Mouse (Mus musculus) MEL (cell line): ENCODE measurements around the gene Nr2c1. TPM values are rescaled to one million over a fixed set of nuclear protein-coding genes. Genes with fewer than 3 reads are reported as not detected.

Experiments used
- DNase-seq: peaks from one replicate; pipeline ENCODE4 v3.0.0; 2011; ENCODE audit warnings: low read depth, low spot score
- H3K27ac ChIP-seq: 2 replicates; pipeline ENCODE4 v1.5.1; 2012; ENCODE audit warnings: low read depth, mild to moderate bottlenecking, control low read depth, low read length, moderate library complexity; ENCODE audit not compliant: control insufficient read depth
- H3K27me3 ChIP-seq, 2 experiments: fragments of 150-350 bp in 1 of 2; sonication (generic) in 1 of 2; 2 replicates each; pipeline ENCODE4 v1.6.1; 2012; ENCODE audit warnings: low read length in 2 of 2, mild to moderate bottlenecking in 2 of 2, improper control_type of control experiment in 1 of 2, moderate library complexity in 1 of 2; ENCODE audit not compliant: insufficient read depth in 2 of 2, control insufficient read depth in 1 of 2
- H3K36me3 ChIP-seq, 2 experiments: 2 replicates each; pipeline ENCODE4 v1.6.1; 2012 to 2014; ENCODE audit warnings: low read length in 2 of 2, improper control_type of control experiment in 1 of 2, inconsistent platforms in 1 of 2, mild to moderate bottlenecking in 1 of 2; ENCODE audit not compliant: insufficient read depth in 2 of 2, control insufficient read depth in 1 of 2
- H3K4me1 ChIP-seq, 2 experiments: fragments of 150-350 bp in 1 of 2; sonication (generic) in 1 of 2; 2 replicates each; pipeline ENCODE4 v1.6.1; 2012; ENCODE audit warnings: low read length in 2 of 2, improper control_type of control experiment in 1 of 2, mild to moderate bottlenecking in 1 of 2; ENCODE audit not compliant: insufficient read depth in 2 of 2, control insufficient read depth in 1 of 2
- H3K4me3 ChIP-seq, 2 experiments: fragments of 150-350 bp in 1 of 2; sonication (generic) in 1 of 2; 2 replicates each; pipeline ENCODE4 v1.5.1; 2012; ENCODE audit warnings: low read depth in 2 of 2, low read length in 2 of 2, mild to moderate bottlenecking in 2 of 2, moderate library complexity in 2 of 2, control low read depth in 1 of 2, improper control_type of control experiment in 1 of 2; ENCODE audit not compliant: control insufficient read depth in 1 of 2, insufficient read depth in 1 of 2
- H3K79me2 ChIP-seq: 2 replicates; pipeline ENCODE4 v1.6.1; 2012; ENCODE audit warnings: mild to moderate bottlenecking, low read length, moderate library complexity; ENCODE audit not compliant: control insufficient read depth, poor library complexity, insufficient read depth
- H3K9ac ChIP-seq: 2 replicates; pipeline ENCODE4 v1.6.1; 2012; ENCODE audit warnings: low read depth, mild to moderate bottlenecking, control low read depth, low read length, moderate library complexity; ENCODE audit not compliant: control insufficient read depth, poor library complexity, severe bottlenecking
- H3K9me3 ChIP-seq: fragments of 150-350 bp; sonication (generic); replicated peaks from 2 replicates; pipeline ENCODE4 v1.6.1; 2012; ENCODE audit warnings: mild to moderate bottlenecking, low read length, improper control_type of control experiment, moderate library complexity; ENCODE audit not compliant: insufficient read depth
- BHLHE40 ChIP-seq: IDR thresholded peaks from 2 replicates; pipeline ENCODE4 v1.6.1; 2012; ENCODE audit warnings: low read depth, mild to moderate bottlenecking, inconsistent platforms, low read length, improper control_type of control experiment, borderline replicate concordance
- CHD1 ChIP-seq: IDR thresholded peaks from 2 replicates; pipeline ENCODE4 v1.6.1; 2012; ENCODE audit warnings: low read depth, mild to moderate bottlenecking, inconsistent platforms, low read length, improper control_type of control experiment
- CHD2 ChIP-seq: IDR thresholded peaks from 2 replicates; pipeline ENCODE4 v1.6.1; 2011; ENCODE audit warnings: low read length, improper control_type of control experiment
- CTCF ChIP-seq, 3 experiments: IDR thresholded peaks in 2 of 3; conservative IDR thresholded peaks in 1 of 3; 2 replicates each; pipeline ENCODE4 v1.5.1; 2011 to 2012; ENCODE audit warnings: low read length in 3 of 3, low read depth in 2 of 3, mild to moderate bottlenecking in 2 of 3, improper control_type of control experiment in 1 of 3, inconsistent platforms in 1 of 3, mixed read lengths in 1 of 3, moderate library complexity in 1 of 3; ENCODE audit not compliant: control insufficient read depth in 1 of 3, insufficient read depth in 1 of 3, poor library complexity in 1 of 3, severe bottlenecking in 1 of 3
- E2F4 ChIP-seq: IDR thresholded peaks from 2 replicates; pipeline ENCODE4 v1.6.1; 2011; ENCODE audit warnings: low read depth, low read length, improper control_type of control experiment, borderline replicate concordance
- ELF1 ChIP-seq: IDR thresholded peaks from 2 replicates; pipeline ENCODE4 v1.6.1; 2014; ENCODE audit warnings: low read depth, mild to moderate bottlenecking, inconsistent platforms, low read length, improper control_type of control experiment, moderate library complexity
- EP300 ChIP-seq, 2 experiments: IDR thresholded peaks; 2 replicates each; pipeline ENCODE4 v1.6.1; 2011; ENCODE audit warnings: improper control_type of control experiment in 2 of 2, low read length in 2 of 2, low read depth in 1 of 2, mild to moderate bottlenecking in 1 of 2
- GABPA ChIP-seq: IDR thresholded peaks from 2 replicates; pipeline ENCODE4 v1.6.1; 2012; ENCODE audit warnings: low read depth, mild to moderate bottlenecking, inconsistent platforms, low read length, improper control_type of control experiment, moderate library complexity
- GATA1 ChIP-seq: IDR thresholded peaks from 2 replicates; pipeline ENCODE4 v1.6.1; 2011; ENCODE audit warnings: low read depth, low read length, improper control_type of control experiment
- HCFC1 ChIP-seq: IDR thresholded peaks from 2 replicates; pipeline ENCODE4 v1.6.1; 2012; ENCODE audit warnings: low read depth, mild to moderate bottlenecking, inconsistent platforms, low read length, improper control_type of control experiment, moderate library complexity
- JUND ChIP-seq: IDR thresholded peaks from 2 replicates; pipeline ENCODE4 v1.6.1; 2011; ENCODE audit warnings: low read depth, mild to moderate bottlenecking, improper control_type of control experiment, low read length
- KAT2A ChIP-seq: conservative IDR thresholded peaks from 2 replicates; pipeline ENCODE4 v1.6.1; 2012; ENCODE audit warnings: low read depth, low read length, improper control_type of control experiment, inconsistent platforms
- MAFK ChIP-seq: IDR thresholded peaks from 2 replicates; pipeline ENCODE4 v1.6.1; 2011; ENCODE audit warnings: low read depth, mild to moderate bottlenecking, low read length, improper control_type of control experiment, borderline replicate concordance
- MAX ChIP-seq: IDR thresholded peaks from 2 replicates; pipeline ENCODE4 v1.6.1; 2011; ENCODE audit warnings: low read length, improper control_type of control experiment
- MAZ ChIP-seq: IDR thresholded peaks from 2 replicates; pipeline ENCODE4 v1.6.1; 2012; ENCODE audit warnings: low read depth, mild to moderate bottlenecking, inconsistent platforms, low read length, improper control_type of control experiment
- MEF2A ChIP-seq: IDR thresholded peaks from 2 replicates; pipeline ENCODE4 v1.6.1; 2014; ENCODE audit warnings: low read depth, mild to moderate bottlenecking, inconsistent platforms, low read length, improper control_type of control experiment; ENCODE audit not compliant: poor library complexity, insufficient replicate concordance, severe bottlenecking; ENCODE audit errors: extremely low read depth
- NELFE ChIP-seq: IDR thresholded peaks from 2 replicates; pipeline ENCODE4 v1.6.1; 2011; ENCODE audit warnings: low read depth, low read length, improper control_type of control experiment
- POLR2A ChIP-seq, 2 experiments: IDR thresholded peaks; 2 replicates each; pipeline ENCODE4 v1.6.1; 2011 to 2012; ENCODE audit warnings: low read length in 2 of 2, mild to moderate bottlenecking in 2 of 2, control low read depth in 1 of 2, improper control_type of control experiment in 1 of 2, low read depth in 1 of 2, moderate library complexity in 1 of 2; ENCODE audit not compliant: control insufficient read depth in 1 of 2, insufficient read depth in 1 of 2, poor library complexity in 1 of 2
- POLR2AphosphoS2 ChIP-seq: IDR thresholded peaks from 2 replicates; pipeline ENCODE4 v1.6.1; 2011; ENCODE audit warnings: low read length, improper control_type of control experiment
- POLR2AphosphoS5 ChIP-seq: IDR thresholded peaks from 2 replicates; pipeline ENCODE4 v1.6.1; 2012; ENCODE audit warnings: low read depth, borderline replicate concordance, mild to moderate bottlenecking, inconsistent platforms, low read length, moderate library complexity, mixed read lengths
- RAD21 ChIP-seq: IDR thresholded peaks from 2 replicates; pipeline ENCODE4 v1.6.1; 2011; ENCODE audit warnings: mild to moderate bottlenecking, low read depth, low read length, improper control_type of control experiment
- SIN3A ChIP-seq: IDR thresholded peaks from 2 replicates; pipeline ENCODE4 v1.6.1; 2012; ENCODE audit warnings: low read length, improper control_type of control experiment, inconsistent platforms
- SMC3 ChIP-seq: IDR thresholded peaks from 2 replicates; pipeline ENCODE4 v1.6.1; 2011; ENCODE audit warnings: low read depth, low read length, improper control_type of control experiment
- TAL1 ChIP-seq: IDR thresholded peaks from 2 replicates; pipeline ENCODE4 v1.6.1; 2012; ENCODE audit warnings: mild to moderate bottlenecking, inconsistent platforms, low read length, moderate library complexity, mixed read lengths
- TBP ChIP-seq: IDR thresholded peaks from 2 replicates; pipeline ENCODE4 v1.8.0; 2011; ENCODE audit warnings: low read depth, low read length, improper control_type of control experiment
- TCF12 ChIP-seq: IDR thresholded peaks from 2 replicates; pipeline ENCODE4 v1.6.1; 2014; ENCODE audit warnings: low read depth, mild to moderate bottlenecking, inconsistent platforms, low read length, improper control_type of control experiment, moderate library complexity
- UBTF ChIP-seq: IDR thresholded peaks from 2 replicates; pipeline ENCODE4 v1.6.1; 2012; ENCODE audit warnings: low read depth, mild to moderate bottlenecking, inconsistent platforms, low read length, improper control_type of control experiment, moderate library complexity, borderline replicate concordance; ENCODE audit not compliant: insufficient read depth
- USF1 ChIP-seq: IDR thresholded peaks from 2 replicates; pipeline ENCODE4 v1.6.1; 2014; ENCODE audit warnings: low read depth, mild to moderate bottlenecking, inconsistent platforms, low read length, improper control_type of control experiment, moderate library complexity
- USF2 ChIP-seq, 2 experiments: IDR thresholded peaks; 2 replicates each; pipeline ENCODE4 v1.6.1; 2011 to 2012; ENCODE audit warnings: improper control_type of control experiment in 2 of 2, low read length in 2 of 2, borderline replicate concordance in 1 of 2, inconsistent platforms in 1 of 2, low read depth in 1 of 2, mild to moderate bottlenecking in 1 of 2; ENCODE audit not compliant: insufficient read depth in 1 of 2
- ZC3H11A ChIP-seq: IDR thresholded peaks from 2 replicates; pipeline ENCODE4 v1.6.1; 2012; ENCODE audit warnings: low read depth, mild to moderate bottlenecking, inconsistent platforms, low read length, improper control_type of control experiment
- ZMIZ1 ChIP-seq: IDR thresholded peaks from 2 replicates; pipeline ENCODE4 v1.6.1; 2012; ENCODE audit warnings: low read depth, mild to moderate bottlenecking, inconsistent platforms, low read length, improper control_type of control experiment, moderate library complexity
- ZNF384 ChIP-seq: IDR thresholded peaks from 2 replicates; pipeline ENCODE4 v1.6.1; 2012; ENCODE audit warnings: low read depth, mild to moderate bottlenecking, inconsistent platforms, low read length, improper control_type of control experiment
- polyA plus RNA-seq, 2 experiments: library from polyadenylated mRNA; stranded (reverse) in 1 of 2; unstranded in 1 of 2; fragments of >175 nt in 1 of 2; fragments of >200 nt in 1 of 2; gene quantifications; 2 replicates each; pipeline versions ENCODE4 v1.2.1 to v1.2.4; 2012; ENCODE audit warnings: low replicate concordance in 2 of 2, low read depth in 1 of 2; ENCODE audit not compliant: insufficient read length in 2 of 2, insufficient read depth in 1 of 2, missing spikeins in 1 of 2
- total RNA-seq: library from RNA; depleted of rRNA; stranded (reverse); fragments of 300-350 nt; gene quantifications from 2 replicates; pipeline ENCODE4 v1.2.3, GENCODE M21; 2012

Nr2c1 gene
- total and polyA plus RNA-seq, 3 experiments, result 3.3 to 5.7 TPM; not detected in 1

DNA sequence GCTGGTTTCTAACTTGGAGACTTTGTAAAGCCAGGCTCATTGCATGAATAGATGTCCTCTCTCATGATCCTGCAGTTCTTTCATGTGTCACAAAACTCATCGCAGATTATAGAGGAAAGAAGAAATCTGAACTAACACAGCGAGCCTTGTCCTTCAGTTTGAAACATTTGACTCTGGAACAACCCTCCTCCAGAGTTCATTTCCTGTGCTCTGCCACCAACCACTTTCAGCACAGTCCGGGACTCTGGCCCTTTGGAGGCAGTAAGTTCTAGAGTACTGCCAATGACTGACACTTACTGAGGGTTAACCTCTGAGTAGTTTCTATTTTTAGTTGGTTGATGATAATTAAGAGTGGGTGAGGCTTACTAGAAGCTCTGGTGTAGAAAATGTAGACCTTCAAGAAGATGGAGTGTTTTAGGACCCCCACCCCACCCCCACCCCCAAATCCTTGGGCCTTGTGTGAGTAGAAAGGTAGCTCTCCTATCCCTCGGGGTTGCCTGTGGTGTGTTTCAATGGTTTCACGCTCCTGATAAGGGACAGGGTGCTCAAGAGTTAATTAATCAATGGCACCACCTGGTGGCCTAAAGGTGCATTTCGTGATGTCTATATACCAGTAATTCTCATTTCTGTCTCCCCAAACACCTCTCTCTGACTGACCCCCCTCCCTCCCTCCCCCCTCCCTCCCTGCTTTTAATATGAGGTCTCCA, 31.8 kb upstream of the Nr2c1 start:
- Histone ChIP-seq H3K27ac (no peak overlapping the region), H3K4me3 (no peak overlapping the region), H3K4me1 (peaks cover 4 to 13% of the 10 kb centered on the region in 2 experiments), H3K9ac (no peak overlapping the region), H3K27me3 (no peaks in the 10 kb centered on the region), H3K79me2 (no peaks in the 10 kb centered on the region), H3K36me3 (peaks cover 0 to 9% of the 10 kb centered on the region in 2 experiments; a peak in 2 of 4 replicates), H3K9me3 (no peaks in the 10 kb centered on the region)
- DNase-seq, result peak; percentile 87
- TF ChIP-seq CHD2, result no peak
- no peak for TF ChIP-seq BHLHE40
- 0 out of 2 replicates have a peak, but pooled peaks have one; percentile 28 for TF ChIP-seq SIN3A
- no peak for TF ChIP-seq CHD1
- no peak for TF ChIP-seq MAFK
- no peak for TF ChIP-seq NELFE
- TF ChIP-seq TBP, result no peak
- TF ChIP-seq EP300 (IDR thresholded peaks at IDR 0.05; ENCODE audit: low read depth in 1 of 2, low read length in 2 of 2), result no peak
- TF ChIP-seq USF2 (IDR thresholded peaks at IDR 0.05; ENCODE audit: borderline replicate concordance in 1 of 2, insufficient read depth in 1 of 2, low read depth in 1 of 2, low read length in 2 of 2), result no peak
- no peak for TF ChIP-seq UBTF
- TF ChIP-seq TCF12, result no peak
- no peak for TF ChIP-seq POLR2A (IDR thresholded peaks at IDR 0.05; ENCODE audit: control insufficient read depth in 1 of 2, insufficient read depth in 1 of 2, low read depth in 1 of 2, low read length in 2 of 2, poor library complexity in 1 of 2)
- no peak for TF ChIP-seq MAZ
- no peak for TF ChIP-seq KAT2A
- no peak for TF ChIP-seq POLR2AphosphoS2
- TF ChIP-seq RAD21, result peak; percentile 88
- TF ChIP-seq JUND, result no peak
- TF ChIP-seq USF1, result no peak
- TF ChIP-seq ELF1, result no peak
- TF ChIP-seq ZMIZ1, result no peak
- TF ChIP-seq E2F4, result no peak
- no peak for TF ChIP-seq GABPA
- no peak for TF ChIP-seq POLR2AphosphoS5
- TF ChIP-seq GATA1, result peak; percentile 84
- 0 out of 2 replicates have a peak, but pooled peaks have one; percentile 7 for TF ChIP-seq ZNF384
- TF ChIP-seq HCFC1, result 0 out of 2 replicates have a peak, but pooled peaks have one; percentile 34
- TF ChIP-seq SMC3, result peak; percentile 95
- no peak for TF ChIP-seq MEF2A
- TF ChIP-seq CTCF (IDR thresholded peaks at IDR 0.05 in 2 of 3, conservative IDR thresholded peaks at IDR 0.05 in 1 of 3; ENCODE audit: control insufficient read depth in 1 of 3, insufficient read depth in 1 of 3, low read depth in 2 of 3, low read length in 3 of 3, poor library complexity in 1 of 3, severe bottlenecking in 1 of 3), result peak; percentile 44 to 81 (median 45); a peak in 4 of 6 replicates
- TF ChIP-seq ZC3H11A, result peak; percentile 95
- no peak for TF ChIP-seq TAL1
- no peak for TF ChIP-seq MAX
- TF ChIP-seq, all 39 proteins: peak for 8
